Mouse (Mus musculus): Measurements from ENCODE around the gene Actr1a. TPM values are rescaled to one million over a fixed set of nuclear protein-coding genes. Genes with fewer than 3 reads are reported as not detected.

Actr1a gene
- polyA plus RNA-seq, 1 experiment: 35.2 TPM

- Histone ChIP-seq H3K36me3 (replicated peaks; ENCODE audit: low read length) (no peaks in the 10 kb centered on the region), H3K4me1 (peaks cover 31% of the 10 kb centered on the region), H3K4me3 (replicated peaks) (peak overlapping the region; percentile 53), H3K9me3 (peaks cover 29% of the 10 kb centered on the region), H3K27me3 (replicated peaks) (peaks cover 80% of the 10 kb centered on the region)
- TF ChIP-seq GATA1 (IDR thresholded peaks at IDR 0.05; ENCODE audit: borderline replicate concordance, low read length) (no peak), FLI1 (IDR thresholded peaks at IDR 0.05; ENCODE audit: low read length) (no peak)
These were observed 37.2 kb downstream of the Actr1a start for GRCm38 (mm10) chr19:46358381-46358780.

DNA sequence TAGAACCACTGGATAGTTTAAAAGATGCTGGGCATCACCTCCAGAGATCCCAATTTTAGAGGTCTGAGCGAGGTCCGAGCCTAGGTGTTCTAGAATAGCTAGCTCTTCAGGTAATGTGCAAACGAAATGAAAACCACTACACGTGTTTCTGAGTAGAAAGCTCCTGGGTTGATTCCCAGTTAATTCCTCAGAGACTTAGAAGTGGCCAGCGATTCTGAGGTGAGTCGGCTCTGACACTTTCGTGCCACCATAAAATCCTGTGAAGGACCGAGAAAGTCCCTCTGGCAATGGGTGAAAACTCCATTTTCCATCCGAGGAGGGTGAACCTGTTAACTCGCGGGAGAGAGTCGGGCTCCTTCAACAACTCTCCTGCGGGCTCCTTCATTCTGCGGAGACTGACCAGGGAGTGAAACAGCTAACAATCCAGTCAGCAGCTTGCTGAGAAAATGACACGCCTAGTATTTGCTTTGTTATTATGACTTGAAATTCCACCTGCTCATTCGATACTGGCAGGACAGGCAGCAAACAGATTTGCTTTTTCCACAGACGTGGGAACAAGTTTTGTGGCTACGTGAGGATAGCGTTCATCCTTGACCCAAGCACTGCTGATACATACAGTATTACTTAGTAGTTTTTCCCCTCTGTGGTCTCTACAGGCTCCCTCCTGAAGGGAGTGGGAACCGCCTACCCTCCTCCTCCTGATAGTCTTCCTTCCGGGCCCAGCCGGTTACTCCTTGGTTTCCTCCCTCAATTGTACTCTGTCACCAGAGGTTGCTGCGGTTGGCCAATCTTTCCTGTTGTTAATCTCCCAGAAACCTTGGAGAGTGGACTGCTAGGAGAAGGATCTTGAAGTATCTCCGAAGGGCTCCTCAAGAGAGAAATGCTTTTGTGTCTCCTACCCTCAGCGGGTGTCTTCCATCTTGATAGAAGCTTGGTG lies 37.9 kb downstream of the Actr1a start:
- H3K4me1 ChIP-seq: peaks cover 31% of the 10 kb centered on the region
- TF ChIP-seq FLI1 (IDR thresholded peaks at IDR 0.05; ENCODE audit: low read length) (no peak), GATA1 (IDR thresholded peaks at IDR 0.05; ENCODE audit: borderline replicate concordance, low read length) (no peak)
- peaks cover 31% of the 10 kb centered on the region for H3K9me3 ChIP-seq
- H3K4me3 ChIP-seq (replicated peaks): peak overlapping the region; percentile 90
- H3K36me3 ChIP-seq (replicated peaks; ENCODE audit: low read length): no peaks in the 10 kb centered on the region
- H3K27me3 ChIP-seq (replicated peaks): peaks cover 81% of the 10 kb centered on the region

DNA sequence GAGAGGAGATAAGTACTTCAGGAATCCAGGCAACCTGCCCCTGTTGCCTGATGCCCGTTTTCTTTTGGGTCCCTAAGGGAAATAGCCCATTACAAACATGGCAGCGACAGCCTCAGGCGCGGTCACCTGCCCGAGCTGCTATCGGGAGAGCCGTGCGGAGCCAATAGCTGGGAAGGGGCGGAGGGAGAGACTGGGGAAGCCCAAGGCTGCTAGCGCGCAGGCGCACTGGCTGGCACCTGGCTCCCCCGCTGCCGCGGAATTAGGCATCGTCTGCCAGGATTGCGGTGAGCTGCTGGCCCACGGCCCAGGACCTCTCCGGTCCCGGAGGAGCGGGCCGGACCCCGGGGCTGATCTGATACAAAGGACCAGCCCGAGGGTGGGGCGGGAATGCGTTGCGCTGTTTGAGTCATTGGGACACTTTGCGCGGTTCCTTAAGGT lies 38.8 kb downstream of the Actr1a start:
- H3K36me3 ChIP-seq (replicated peaks; ENCODE audit: low read length): no peaks in the 10 kb centered on the region
- peaks cover 26% of the 10 kb centered on the region for H3K9me3 ChIP-seq
- peaks cover 31% of the 10 kb centered on the region for H3K4me1 ChIP-seq
- TF ChIP-seq FLI1 (IDR thresholded peaks at IDR 0.05; ENCODE audit: low read length): no peak
- H3K4me3 ChIP-seq (replicated peaks): peak overlapping the region; percentile 90
- peaks cover 83% of the 10 kb centered on the region for H3K27me3 ChIP-seq (replicated peaks)

- Histone ChIP-seq H3K27me3 (replicated peaks) (peaks cover 82% of the 10 kb centered on the region), H3K4me1 (peaks cover 25% of the 10 kb centered on the region), H3K4me3 (replicated peaks) (peak within 1 kb of the TSS; percentile 93), H3K9me3 (peaks cover 12% of the 10 kb centered on the region), H3K36me3 (replicated peaks; ENCODE audit: low read length) (no peaks in the 10 kb centered on the region)
- no peak for TF ChIP-seq FLI1 (IDR thresholded peaks at IDR 0.05; ENCODE audit: low read length)
- no peak for TF ChIP-seq GATA1 (IDR thresholded peaks at IDR 0.05; ENCODE audit: borderline replicate concordance, low read length)
These were observed 45.2 kb downstream of the Actr1a start, which contains the start of gene 2310034G01Rik for GRCm38 (mm10) chr19:46350168-46350932. Gene 2310034G01Rik, minus strand, starts transcription at chr19:46350302.

DNA sequence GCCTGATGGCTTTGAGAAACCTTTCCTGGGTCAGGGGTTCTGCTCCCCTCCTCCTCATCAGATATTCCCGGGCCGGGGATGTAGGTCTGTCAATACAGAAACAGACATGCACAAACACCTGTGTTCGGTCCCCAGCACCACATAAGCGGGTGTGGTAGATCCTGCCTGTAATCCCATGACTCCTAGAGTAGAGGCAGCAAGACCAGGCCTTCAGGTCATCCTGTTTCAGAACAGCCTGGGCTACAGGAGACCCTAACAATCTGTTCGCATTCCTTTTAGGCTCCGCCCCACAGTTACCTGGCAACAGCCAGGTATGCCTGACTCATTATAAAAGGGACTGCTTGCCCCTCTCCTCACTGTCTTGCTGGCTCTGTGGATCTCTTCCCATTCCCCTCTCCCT lies 46.0 kb downstream of the Actr1a start:
- H3K4me3 ChIP-seq (replicated peaks): peak overlapping the region; percentile 93

DNA sequence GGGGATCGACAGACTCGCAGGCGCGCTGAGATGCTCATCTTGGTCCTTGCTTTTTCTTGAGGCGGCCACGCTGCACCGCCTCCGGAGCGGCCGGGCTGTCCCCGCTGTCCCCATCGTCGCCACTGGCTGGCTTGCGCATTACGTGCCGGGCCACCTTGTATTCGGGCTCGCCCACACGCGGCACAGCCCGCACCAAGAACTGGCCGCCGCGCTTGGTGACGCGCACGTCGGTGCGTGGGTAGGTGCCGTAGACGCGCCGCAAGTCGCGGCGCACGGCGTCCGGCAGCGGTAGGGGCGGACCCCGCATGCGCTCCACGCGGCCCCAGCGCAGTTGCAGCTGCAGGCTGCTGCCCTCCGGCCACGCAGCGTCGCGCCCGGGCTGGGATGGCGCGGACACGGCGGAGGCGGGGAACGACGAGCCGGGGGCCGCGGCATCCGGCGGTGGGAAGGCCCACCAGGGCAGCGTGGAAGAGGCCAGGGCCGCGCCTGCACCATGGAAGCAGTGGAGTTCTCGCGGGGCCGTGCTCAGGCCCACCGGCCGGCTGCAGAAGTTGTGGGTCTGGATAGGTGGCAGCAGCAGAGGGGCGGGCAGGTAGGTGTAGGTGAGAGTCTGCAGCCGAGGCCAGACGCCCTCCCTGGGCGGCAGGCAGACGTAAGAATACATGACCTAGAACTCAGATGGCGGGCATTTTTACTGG lies 46.6 kb downstream of the Actr1a start:
- Histone ChIP-seq H3K36me3 (replicated peaks; ENCODE audit: low read length) (no peaks in the 10 kb centered on the region), H3K27me3 (replicated peaks) (peaks cover 83% of the 10 kb centered on the region), H3K4me3 (replicated peaks) (peak overlapping the region; percentile 93), H3K4me1 (peaks cover 35% of the 10 kb centered on the region), H3K9me3 (0 out of 2 replicates have a peak, but pooled peaks cover 3% of the 10 kb centered on the region)
- TF ChIP-seq FLI1 (IDR thresholded peaks at IDR 0.05; ENCODE audit: low read length) (no peak), GATA1 (IDR thresholded peaks at IDR 0.05; ENCODE audit: borderline replicate concordance, low read length) (no peak)

More for the DNA sequence above, 46.0 kb downstream of the Actr1a start:
- H3K4me1 ChIP-seq: peaks cover 33% of the 10 kb centered on the region
- no peaks in the 10 kb centered on the region for H3K36me3 ChIP-seq (replicated peaks; ENCODE audit: low read length)
- H3K9me3 ChIP-seq: peaks cover 8% of the 10 kb centered on the region
- TF ChIP-seq GATA1 (IDR thresholded peaks at IDR 0.05; ENCODE audit: borderline replicate concordance, low read length) (no peak), FLI1 (IDR thresholded peaks at IDR 0.05; ENCODE audit: low read length) (no peak)
- peaks cover 82% of the 10 kb centered on the region for H3K27me3 ChIP-seq (replicated peaks)

GRCm38 (mm10) chr19:46347936-46348668 lies 47.4 kb downstream of the Actr1a start:
- TF ChIP-seq FLI1 (IDR thresholded peaks at IDR 0.05; ENCODE audit: low read length): no peak
- no peak for TF ChIP-seq GATA1 (IDR thresholded peaks at IDR 0.05; ENCODE audit: borderline replicate concordance, low read length)
- H3K4me1 ChIP-seq: peaks cover 41% of the 10 kb centered on the region
- peak overlapping the region; percentile 93 for H3K4me3 ChIP-seq (replicated peaks)
- H3K36me3 ChIP-seq (replicated peaks; ENCODE audit: low read length): no peaks in the 10 kb centered on the region
- no peaks in the 10 kb centered on the region for H3K9me3 ChIP-seq
- peaks cover 80% of the 10 kb centered on the region for H3K27me3 ChIP-seq (replicated peaks)

DNA sequence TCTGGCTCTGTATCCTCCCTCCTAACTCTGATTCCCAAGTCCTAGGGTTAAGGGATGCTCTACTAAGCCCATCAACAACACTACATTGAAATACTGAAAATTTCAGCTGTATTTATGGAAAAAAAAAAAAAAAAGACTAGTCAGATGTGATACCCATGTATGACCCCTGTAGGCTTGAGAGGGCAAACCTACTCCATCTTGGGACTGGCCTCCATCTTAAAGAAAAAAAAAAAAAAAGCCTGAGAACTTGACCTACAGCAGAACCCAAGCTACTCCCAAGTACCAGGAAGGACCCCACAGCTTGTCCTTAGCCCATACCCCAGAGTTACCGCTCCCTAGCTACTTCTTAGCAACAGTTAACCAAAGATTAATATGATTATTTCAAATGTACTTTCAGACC lies 48.4 kb downstream of the Actr1a start:
- Histone ChIP-seq H3K9me3 (no peaks in the 10 kb centered on the region), H3K4me3 (replicated peaks) (no peak overlapping the region), H3K36me3 (replicated peaks; ENCODE audit: low read length) (no peaks in the 10 kb centered on the region), H3K27me3 (replicated peaks) (peaks cover 72% of the 10 kb centered on the region), H3K4me1 (peaks cover 41% of the 10 kb centered on the region)
- TF ChIP-seq GATA1 (IDR thresholded peaks at IDR 0.05; ENCODE audit: borderline replicate concordance, low read length): no peak
- no peak for TF ChIP-seq FLI1 (IDR thresholded peaks at IDR 0.05; ENCODE audit: low read length)
